Mouse (Mus musculus) liver, adult 2 months (tissue): ENCODE results near the gene Wnt11.

ENCODE experiments used
- CTCF ChIP-seq: fragments of 200-500 bp; IDR thresholded peaks from 2 replicates; pipeline ENCODE4 v1.5.1; 2011; ENCODE audit warnings: low read depth, low read length, control low read depth
- POLR2A ChIP-seq: fragments of 200-500 bp; IDR thresholded peaks from 2 replicates; pipeline ENCODE4 v1.6.1; 2011; ENCODE audit warnings: low read length, control low read depth; ENCODE audit not compliant: insufficient read depth; ENCODE audit errors: extremely low read depth

- TF ChIP-seq CTCF: no peak
- no peak for TF ChIP-seq POLR2A
Observed at GRCm38 (mm10) chr7:98800435-98800834, 34.5 kb upstream of the Wnt11 start.
